Mouse (Mus musculus) heart, postnatal 0 days (tissue): ENCODE data around the gene Ang.

Source experiments
- CTCF ChIP-seq: IDR thresholded peaks from 2 replicates; pipeline ENCODE4 v1.5.1; 2016; ENCODE audit warnings: antibody characterized with exemption, control low read depth, low read depth
- EP300 ChIP-seq: IDR thresholded peaks from 2 replicates; pipeline ENCODE4 v1.6.1; 2016; ENCODE audit warnings: antibody characterized with exemption, low read depth

GRCm38 (mm10) chr14:51094096-51094875, 3.3 kb downstream of the Ang start:
- no peak for TF ChIP-seq CTCF
- TF ChIP-seq EP300, result no peak
